Mouse (Mus musculus) liver, adult 2 months (tissue): ENCODE measurements around the gene Syt8.

ENCODE experiments used
- CTCF ChIP-seq: fragments of 200-500 bp; IDR thresholded peaks from 2 replicates; pipeline ENCODE4 v1.5.1; 2011; ENCODE audit warnings: low read depth, low read length, control low read depth
- POLR2A ChIP-seq: fragments of 200-500 bp; IDR thresholded peaks from 2 replicates; pipeline ENCODE4 v1.6.1; 2011; ENCODE audit warnings: low read length, control low read depth; ENCODE audit not compliant: insufficient read depth; ENCODE audit errors: extremely low read depth

GRCm38 (mm10) chr7:142473476-142473875 is 38.8 kb downstream of the Syt8 start:
- no peak for TF ChIP-seq POLR2A
- TF ChIP-seq CTCF = no peak
